Mouse (Mus musculus) kidney, embryonic 15.5 days (tissue): ENCODE measurements around the gene Dnajc10. TPM values are rescaled to one million over a fixed set of nuclear protein-coding genes. Genes with fewer than 3 reads are reported as not detected.
A peak's percentile ranks its signal among the peaks of the same experiment; 100 is the strongest.

ENCODE experiments used
- ATAC-seq: fragments of 200-750 bp; cut with Nextera tagmentation; replicated peaks from 2 replicates; pipeline ENCODE4 v1.8.0; 2017; ENCODE audit warnings: moderate TSS enrichment; ENCODE audit not compliant: low FRiP score
- H3K27ac ChIP-seq: fragments of 300-500 bp; sonication (generic); 2 replicates; pipeline ENCODE4 v1.5.1; 2015; ENCODE audit warnings: mild to moderate bottlenecking, inconsistent platforms
- H3K27me3 ChIP-seq: fragments of 300-500 bp; sonication (generic); 2 replicates; pipeline ENCODE4 v1.6.1; 2015; ENCODE audit warnings: inconsistent platforms
- H3K36me3 ChIP-seq: fragments of 300-500 bp; sonication (generic); 2 replicates; pipeline ENCODE4 v1.6.1; 2015; ENCODE audit warnings: inconsistent platforms
- H3K4me1 ChIP-seq: fragments of 300-500 bp; sonication (generic); 2 replicates; pipeline ENCODE4 v1.6.1; 2015; ENCODE audit warnings: inconsistent platforms
- H3K4me2 ChIP-seq: fragments of 300-500 bp; sonication (generic); 2 replicates; pipeline ENCODE4 v1.6.1; 2015; ENCODE audit warnings: moderate library complexity, mild to moderate bottlenecking, inconsistent platforms
- H3K4me3 ChIP-seq: fragments of 300-500 bp; sonication (generic); replicated peaks from 2 replicates; pipeline ENCODE4 v1.5.1; 2015; ENCODE audit warnings: mild to moderate bottlenecking, inconsistent platforms
- H3K9ac ChIP-seq: fragments of 300-500 bp; sonication (generic); 2 replicates; pipeline ENCODE4 v1.6.1; 2015; ENCODE audit warnings: mild to moderate bottlenecking, inconsistent platforms
- H3K9me3 ChIP-seq: fragments of 300-500 bp; sonication (generic); replicated peaks from 2 replicates; pipeline ENCODE4 v1.6.1; 2016; ENCODE audit warnings: inconsistent platforms
- WGBS: fragments of 180-500 bp; shearing (Covaris S2); methylation state at CpG from one replicate; pipeline ENCODE4 v1.1.7; 2015; ENCODE audit warnings: mixed read lengths; 5-methylcytosine and 5-hydroxymethylcytosine counted together
- polyA plus RNA-seq: library from polyadenylated mRNA; unstranded; fragments of >200 nt; fragmentation: Nextera tagmentation; extraction: Ambion mirVana; gene quantifications from 2 replicates; pipeline ENCODE4 v1.2.1, GENCODE M21; 2015

Dnajc10 gene
- polyA plus RNA-seq, 1 experiment from 2014 or later = 87.9 TPM

DNA sequence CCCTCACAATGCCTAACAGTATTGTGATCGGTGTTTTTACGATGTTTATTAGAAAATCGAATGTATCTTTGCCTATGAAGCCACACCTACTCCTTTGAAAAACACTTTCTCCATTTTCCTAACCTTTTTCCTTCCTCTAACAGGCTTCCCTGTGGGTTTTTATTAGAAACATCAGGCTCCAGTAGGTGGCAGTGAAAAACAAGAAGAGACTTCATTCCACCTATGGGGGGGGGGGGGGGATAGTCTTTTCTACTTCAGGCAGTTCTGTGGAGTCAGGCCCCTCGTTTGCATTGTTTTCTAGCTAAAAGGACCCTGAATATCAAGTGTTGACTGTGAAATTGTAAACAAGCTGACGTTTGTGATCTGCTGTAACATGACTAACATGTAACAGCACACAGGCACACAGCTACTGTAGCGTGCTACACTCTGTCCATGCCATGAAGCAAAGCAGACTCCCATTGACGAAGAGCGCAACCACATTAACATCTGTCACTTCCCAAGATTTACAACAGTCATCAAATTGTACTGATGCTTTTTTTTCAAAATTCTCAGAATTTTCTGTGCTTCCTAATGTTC lies 41.5 kb downstream of the Dnajc10 start:
- Histone ChIP-seq H3K27ac (no peak overlapping the region), H3K4me2 (no peak overlapping the region), H3K9ac (no peak overlapping the region), H3K4me3 (no peak overlapping the region), H3K4me1 (no peaks in the 10 kb centered on the region), H3K9me3 (no peaks in the 10 kb centered on the region), H3K27me3 (no peaks in the 10 kb centered on the region), H3K36me3 (peaks cover 27% of the 10 kb centered on the region)
- 56% methylated on average over 8 of the region's 8 CpGs for WGBS
- 0 out of 2 replicates have a peak, but pooled peaks have one; percentile 52 for ATAC-seq

DNA sequence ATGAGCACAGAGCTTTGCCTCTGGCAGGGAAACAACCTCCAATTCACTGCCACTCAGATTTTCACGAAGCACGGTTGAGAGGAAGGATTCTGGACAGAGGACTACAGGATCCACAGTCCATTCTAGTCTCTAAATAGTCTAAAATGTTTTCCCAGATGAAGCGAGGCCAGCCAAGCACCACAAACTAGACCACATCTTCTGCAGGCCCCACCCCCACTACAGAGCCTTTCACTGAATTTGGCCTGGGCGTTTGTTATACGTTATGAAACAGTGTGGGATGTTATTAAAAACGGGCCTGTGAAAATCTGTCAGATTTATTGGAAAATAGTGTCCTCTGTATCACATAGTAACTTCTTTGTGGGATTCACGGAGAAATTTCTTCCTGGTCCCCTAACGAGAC lies 56.2 kb downstream of the Dnajc10 start:
- Histone ChIP-seq H3K4me2 (no peak overlapping the region), H3K4me3 (no peak overlapping the region), H3K9me3 (no peaks in the 10 kb centered on the region), H3K4me1 (no peaks in the 10 kb centered on the region), H3K27me3 (no peaks in the 10 kb centered on the region), H3K9ac (no peak overlapping the region), H3K27ac (no peak overlapping the region), H3K36me3 (no peaks in the 10 kb centered on the region)
- no peak for ATAC-seq
- WGBS = 80% methylated on average over 8 of the region's 8 CpGs

DNA sequence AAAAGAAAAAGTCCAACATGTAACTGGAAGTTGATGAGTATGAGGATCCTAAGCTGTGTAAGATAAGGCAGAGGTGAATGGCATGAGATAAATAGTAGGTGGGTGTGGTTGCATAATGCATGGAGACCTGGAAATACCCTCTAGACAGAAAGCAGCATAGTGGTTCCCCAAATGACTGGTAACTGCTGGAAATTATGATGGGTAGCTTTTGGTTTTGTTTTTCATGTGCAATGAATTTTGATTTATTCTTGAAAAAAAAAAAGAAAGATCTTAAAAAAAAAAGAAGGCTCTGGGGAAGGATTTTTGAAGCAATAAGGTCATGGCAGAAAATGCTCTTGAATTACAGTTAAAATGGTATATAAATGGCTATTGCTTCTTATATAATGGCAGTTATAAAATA lies 59.6 kb downstream of the Dnajc10 start:
- H3K4me3 ChIP-seq = no peak overlapping the region
- H3K4me2 ChIP-seq = no peak overlapping the region
- no peaks in the 10 kb centered on the region for H3K36me3 ChIP-seq
- no peaks in the 10 kb centered on the region for H3K27me3 ChIP-seq
- ATAC-seq = no peak
- H3K9ac ChIP-seq = no peak overlapping the region
- no peaks in the 10 kb centered on the region; the same call in 1 of the 2 replicates for H3K9me3 ChIP-seq
- no peak overlapping the region for H3K27ac ChIP-seq
- H3K4me1 ChIP-seq = no peaks in the 10 kb centered on the region

DNA sequence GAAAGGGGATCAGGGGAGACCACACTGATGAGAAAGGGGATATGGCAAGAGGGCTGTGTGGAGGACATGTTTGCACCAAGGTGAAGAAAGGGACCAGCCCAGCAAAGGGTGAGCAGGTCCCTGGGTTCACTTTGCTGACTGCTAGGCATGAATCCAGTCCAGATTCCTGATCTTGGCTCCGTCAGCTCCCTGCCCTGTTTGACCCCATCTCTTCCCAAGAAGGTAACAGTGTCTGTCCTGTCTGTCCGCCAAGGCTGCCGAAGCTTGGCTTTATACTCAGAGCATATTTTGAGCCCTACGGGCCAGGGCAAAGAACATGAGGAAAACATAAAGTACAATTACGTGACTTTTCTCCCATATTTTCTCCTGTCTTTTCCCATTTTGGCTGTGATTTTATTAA lies 64.6 kb downstream of the Dnajc10 start:
- no peaks in the 10 kb centered on the region for H3K27me3 ChIP-seq
- no peak overlapping the region for H3K9ac ChIP-seq
- no peak for ATAC-seq
- H3K4me3 ChIP-seq = no peak overlapping the region
- WGBS = 88% methylated on average over 5 of the region's 5 CpGs
- 0 out of 2 replicates have a peak, but pooled peaks cover 2% of the 10 kb centered on the region for H3K4me1 ChIP-seq
- H3K36me3 ChIP-seq = no peaks in the 10 kb centered on the region
- no peaks in the 10 kb centered on the region; the same call in 1 of the 2 replicates for H3K9me3 ChIP-seq
- no peak overlapping the region for H3K4me2 ChIP-seq
- no peak overlapping the region for H3K27ac ChIP-seq

DNA sequence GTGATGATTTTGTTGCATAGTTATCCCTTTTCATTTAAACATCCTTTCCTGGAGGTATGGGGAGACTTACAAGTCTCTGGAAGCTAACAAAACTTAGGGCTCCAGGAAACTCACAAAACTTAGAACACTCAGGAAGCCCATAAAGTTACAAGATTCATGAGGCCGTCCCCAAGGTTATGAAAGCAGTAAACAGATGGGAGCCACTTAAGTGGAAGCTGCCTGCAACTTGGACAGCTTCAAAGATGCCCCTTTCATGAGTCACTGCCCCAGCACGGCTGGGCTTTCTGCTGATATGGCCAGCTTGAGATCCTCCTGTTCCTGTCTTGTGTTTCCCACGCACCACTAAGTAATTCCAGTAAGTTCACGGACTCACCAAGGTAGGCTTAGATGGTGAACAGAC lies 69.2 kb downstream of the Dnajc10 start:
- no peak overlapping the region for H3K4me3 ChIP-seq
- H3K36me3 ChIP-seq = no peaks in the 10 kb centered on the region
- H3K27ac ChIP-seq = no peak overlapping the region
- no peak overlapping the region for H3K4me2 ChIP-seq
- H3K9me3 ChIP-seq = no peaks in the 10 kb centered on the region
- no peak overlapping the region for H3K9ac ChIP-seq
- WGBS = 28% methylated on average over 4 of the region's 4 CpGs
- no peak for ATAC-seq
- 0 out of 2 replicates have a peak, but pooled peaks cover 2% of the 10 kb centered on the region for H3K4me1 ChIP-seq
- no peaks in the 10 kb centered on the region for H3K27me3 ChIP-seq

DNA sequence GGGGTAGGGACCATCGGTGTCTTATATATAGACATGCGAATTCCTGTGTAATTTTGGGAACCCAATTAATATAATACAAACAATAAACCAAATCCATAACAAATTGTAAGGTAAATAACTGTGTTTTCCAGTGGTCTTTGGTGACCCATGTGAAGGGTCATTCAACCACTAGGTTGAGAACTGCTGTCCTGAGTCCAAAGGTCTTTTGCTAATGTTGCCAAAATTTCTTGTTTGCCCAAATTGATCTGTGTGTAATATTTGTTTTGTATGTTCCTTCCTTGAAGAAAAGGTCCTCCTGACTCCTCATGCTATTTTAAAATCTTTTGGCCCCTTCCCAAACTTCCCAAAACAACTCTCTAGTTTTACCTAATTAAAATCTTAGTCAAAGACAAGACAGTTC lies 71.0 kb downstream of the Dnajc10 start:
- no peak overlapping the region for H3K4me3 ChIP-seq
- no peak overlapping the region for H3K27ac ChIP-seq

DNA sequence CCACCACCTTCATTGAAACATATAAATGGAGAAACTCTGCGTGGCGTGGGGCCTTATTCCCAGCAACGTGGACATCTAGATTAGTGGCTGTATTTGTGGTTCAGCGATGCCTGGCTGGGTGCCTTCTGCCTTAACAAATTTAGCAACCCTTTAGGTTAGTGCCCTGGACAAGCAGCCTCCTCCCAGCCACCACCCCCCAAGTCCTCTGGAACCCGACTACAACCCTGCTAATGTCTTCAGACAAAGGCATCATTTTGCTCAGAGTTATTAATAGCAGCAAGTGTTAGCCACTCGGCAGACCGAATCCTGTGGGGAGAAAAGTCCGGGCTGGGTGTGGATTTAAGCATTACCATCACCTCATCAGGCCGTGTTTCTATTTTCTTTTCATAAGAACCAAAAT lies 72.4 kb downstream of the Dnajc10 start:
- WGBS = 69% methylated on average over 9 of the region's 9 CpGs
- Histone ChIP-seq H3K4me3 (no peak overlapping the region), H3K36me3 (no peaks in the 10 kb centered on the region), H3K4me2 (no peak overlapping the region), H3K4me1 (0 out of 2 replicates have a peak, but pooled peaks cover 2% of the 10 kb centered on the region), H3K27me3 (no peaks in the 10 kb centered on the region), H3K9me3 (no peaks in the 10 kb centered on the region), H3K27ac (no peak overlapping the region), H3K9ac (no peak overlapping the region)
- ATAC-seq = no peak

More for the DNA sequence above, 71.0 kb downstream of the Dnajc10 start:
- Histone ChIP-seq H3K4me2 (no peak overlapping the region), H3K36me3 (no peaks in the 10 kb centered on the region), H3K9ac (no peak overlapping the region), H3K9me3 (no peaks in the 10 kb centered on the region), H3K4me1 (0 out of 2 replicates have a peak, but pooled peaks cover 2% of the 10 kb centered on the region), H3K27me3 (no peaks in the 10 kb centered on the region)
- ATAC-seq = no peak
- 93% methylated on average over 2 of the region's 2 CpGs for whole genome bisulfite sequencing

DNA sequence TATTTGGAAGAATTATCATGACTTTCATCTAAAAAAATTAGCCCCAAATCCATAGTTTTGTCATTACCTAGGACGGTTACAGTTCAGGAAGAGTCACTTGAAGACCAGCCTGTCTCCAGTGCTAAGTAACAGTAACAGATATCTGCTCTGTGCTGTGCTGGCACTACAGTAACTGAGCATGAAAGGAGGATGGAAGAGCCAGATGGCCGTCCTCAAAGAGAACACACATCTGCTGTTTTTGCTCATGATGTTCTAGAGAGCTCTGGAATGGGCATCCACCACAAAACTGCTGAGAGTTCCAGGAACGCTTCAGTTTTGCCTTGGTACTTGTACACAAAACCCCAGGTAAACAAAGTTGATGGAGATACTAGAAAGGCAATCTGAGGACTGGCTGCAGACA lies 73.1 kb downstream of the Dnajc10 start:
- 77% methylated on average over 3 of the region's 3 CpGs for WGBS
- Histone ChIP-seq H3K9me3 (no peaks in the 10 kb centered on the region), H3K4me2 (no peak overlapping the region), H3K4me3 (no peak overlapping the region), H3K27me3 (no peaks in the 10 kb centered on the region), H3K27ac (no peak overlapping the region), H3K36me3 (no peaks in the 10 kb centered on the region), H3K9ac (no peak overlapping the region), H3K4me1 (0 out of 2 replicates have a peak, but pooled peaks cover 2% of the 10 kb centered on the region)
- ATAC-seq = no peak

DNA sequence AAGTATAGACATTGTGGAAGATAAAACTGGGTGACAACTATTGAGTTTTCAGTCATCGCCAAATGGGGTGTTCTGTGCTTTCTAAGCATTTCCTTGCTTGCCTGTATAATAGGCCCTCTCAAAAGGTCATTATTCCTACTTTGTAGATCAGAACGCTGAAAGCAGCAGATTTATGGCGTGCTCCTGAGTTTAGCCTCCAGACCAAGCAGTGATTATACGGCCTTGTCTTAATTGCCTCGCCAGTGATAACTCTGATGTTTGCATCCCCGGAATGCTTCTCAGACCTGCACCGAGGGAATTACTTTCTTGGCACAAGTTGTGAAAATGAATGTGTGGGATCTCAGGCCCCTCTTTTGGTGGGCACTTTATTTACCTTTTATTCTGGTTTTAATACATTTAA lies 80.8 kb downstream of the Dnajc10 start:
- no peaks in the 10 kb centered on the region for H3K9me3 ChIP-seq
- peaks cover 12% of the 10 kb centered on the region for H3K4me1 ChIP-seq
- H3K36me3 ChIP-seq = no peaks in the 10 kb centered on the region
- no peak overlapping the region for H3K9ac ChIP-seq
- 24% methylated on average over 7 of the region's 7 CpGs for WGBS
- no peak overlapping the region for H3K4me3 ChIP-seq
- ATAC-seq = no peak
- no peaks in the 10 kb centered on the region; the same call in 1 of the 2 replicates for H3K27me3 ChIP-seq
- no peak overlapping the region for H3K27ac ChIP-seq
- no peak overlapping the region for H3K4me2 ChIP-seq

DNA sequence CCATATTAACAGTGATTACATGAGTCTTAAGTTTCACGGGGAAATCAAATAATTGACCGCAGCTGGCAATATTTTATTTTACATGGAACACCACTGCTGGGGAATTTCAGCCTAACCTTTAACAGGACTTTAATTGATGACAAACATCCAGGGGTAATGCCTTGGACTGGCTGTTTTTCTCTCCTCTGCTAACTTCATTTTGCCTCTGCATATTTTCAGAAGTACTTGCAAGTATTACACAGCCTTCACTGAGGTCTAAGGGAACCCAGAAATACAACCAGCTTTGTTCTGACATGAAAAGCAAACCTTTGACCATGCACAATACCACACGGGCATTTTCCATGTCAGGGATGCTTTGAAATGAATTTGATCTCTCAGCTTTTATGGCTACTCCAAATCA lies 81.6 kb downstream of the Dnajc10 start:
- H3K27me3 ChIP-seq = no peaks in the 10 kb centered on the region; the same call in 1 of the 2 replicates
- WGBS = 19% methylated on average over 3 of the region's 3 CpGs
- H3K4me2 ChIP-seq = no peak overlapping the region
- no peaks in the 10 kb centered on the region for H3K36me3 ChIP-seq
- H3K9ac ChIP-seq = no peak overlapping the region
- ATAC-seq = no peak
- peaks cover 12% of the 10 kb centered on the region for H3K4me1 ChIP-seq
- H3K9me3 ChIP-seq = no peaks in the 10 kb centered on the region
- H3K4me3 ChIP-seq = no peak overlapping the region
- H3K27ac ChIP-seq = no peak overlapping the region

DNA sequence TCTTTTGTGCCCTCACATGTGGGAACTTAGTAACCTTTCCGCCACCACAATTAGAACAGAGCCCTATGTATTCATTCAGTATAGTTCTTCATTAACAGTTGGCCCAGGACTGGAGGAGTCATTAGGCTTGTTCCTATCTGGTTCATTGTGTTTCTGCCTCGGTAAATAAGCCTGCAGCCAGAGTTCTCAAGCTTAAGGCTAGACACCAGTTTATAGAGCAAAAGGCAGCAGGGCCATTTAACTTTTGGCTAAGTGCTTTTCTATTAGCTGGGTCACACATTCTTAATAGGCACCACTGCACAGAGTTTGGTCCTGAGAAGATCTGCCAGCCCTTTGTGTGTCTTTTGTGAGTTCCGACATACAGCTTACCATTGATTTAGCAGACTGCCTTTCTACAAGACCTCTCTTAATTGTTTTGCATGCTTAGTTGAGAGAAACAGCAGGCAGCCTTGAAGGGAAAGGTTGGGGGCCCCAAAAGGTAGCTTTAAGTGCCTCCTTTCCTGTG lies 83.4 kb downstream of the Dnajc10 start:
- 29% methylated on average over 3 of the region's 3 CpGs for WGBS
- Histone ChIP-seq H3K9ac (no peak overlapping the region), H3K4me1 (peaks cover 12% of the 10 kb centered on the region), H3K27ac (peak overlapping the region; percentile 69), H3K36me3 (no peaks in the 10 kb centered on the region), H3K4me2 (no peak overlapping the region), H3K4me3 (no peak overlapping the region), H3K27me3 (no peaks in the 10 kb centered on the region; the same call in 1 of the 2 replicates), H3K9me3 (no peaks in the 10 kb centered on the region)
- peak; percentile 84 for ATAC-seq
